Mouse (Mus musculus): ENCODE measurements around the gene Serpinb6a. TPM values are rescaled to one million over a fixed set of nuclear protein-coding genes. Genes with fewer than 3 reads are reported as not detected.

Gene Serpinb6a
- polyA plus RNA-seq (2012; rRNA removed; ENCODE audit: low replicate concordance): 40.0 and 143 TPM in 2 replicates

GRCm38 (mm10) chr13:34002058-34003006 lies at the start of gene Serpinb6a, which contains the start of gene Ripk1:
TSS of gene Serpinb6a (minus strand) at chr13:34002794.
TSS of gene Ripk1 (plus strand) at chr13:34002363.

GRCm38 (mm10) chr13:34037172-34038055 lies 34.8 kb upstream of the Serpinb6a start, which contains the start of gene Bphl:
TSS of gene Bphl (plus strand) at chr13:34037597.

GRCm38 (mm10) chr13:33964206-33965046 lies 38.2 kb downstream of the Serpinb6a start, which contains the start of gene Nqo2:
TSS of gene Nqo2 (plus strand) at chr13:33964687.

GRCm38 (mm10) chr13:33905176-33905954 lies 97.2 kb downstream of the Serpinb6a start, which contains the start of gene Serpinb6c:
TSS of gene Serpinb6c (minus strand) at chr13:33905708.

Other genes with a start within 250 kb of the Serpinb6a start
- gene Serpinb6e, start 159.4 kb downstream of the Serpinb6a start, polyA plus RNA-seq (2012; rRNA removed; ENCODE audit: low replicate concordance): not detected in 2 replicates
- gene Serpinb6c, start 97.1 kb downstream of the Serpinb6a start, polyA plus RNA-seq (2012; rRNA removed; ENCODE audit: low replicate concordance): not detected in 2 replicates
- 1.6 and 2.3 TPM in 2 replicates for gene Nqo2, start 38.1 kb downstream of the Serpinb6a start, polyA plus RNA-seq (2012; rRNA removed; ENCODE audit: low replicate concordance)
- gene Ripk1, start 431 bp downstream of the Serpinb6a start, polyA plus RNA-seq (2012; rRNA removed; ENCODE audit: low replicate concordance): 4.6 and 16.3 TPM in 2 replicates
- gene Bphl, start 34.8 kb upstream of the Serpinb6a start, polyA plus RNA-seq (2012; rRNA removed; ENCODE audit: low replicate concordance): 8.8 and 14.4 TPM in 2 replicates
- gene Tubb2a, start 75.2 kb upstream of the Serpinb6a start, polyA plus RNA-seq (2012; rRNA removed; ENCODE audit: low replicate concordance): 118 and 147 TPM in 2 replicates
- gene Tubb2b, start 127.7 kb upstream of the Serpinb6a start, polyA plus RNA-seq (2012; rRNA removed; ENCODE audit: low replicate concordance): 16.0 and 20.0 TPM in 2 replicates
- 71.7 and 123 TPM in 2 replicates for gene Psmg4, start 160.2 kb upstream of the Serpinb6a start, polyA plus RNA-seq (2012; rRNA removed; ENCODE audit: low replicate concordance)